Comparison of ENCODE assay signal across 28 mouse cellular contexts in the genomic region with DNA sequence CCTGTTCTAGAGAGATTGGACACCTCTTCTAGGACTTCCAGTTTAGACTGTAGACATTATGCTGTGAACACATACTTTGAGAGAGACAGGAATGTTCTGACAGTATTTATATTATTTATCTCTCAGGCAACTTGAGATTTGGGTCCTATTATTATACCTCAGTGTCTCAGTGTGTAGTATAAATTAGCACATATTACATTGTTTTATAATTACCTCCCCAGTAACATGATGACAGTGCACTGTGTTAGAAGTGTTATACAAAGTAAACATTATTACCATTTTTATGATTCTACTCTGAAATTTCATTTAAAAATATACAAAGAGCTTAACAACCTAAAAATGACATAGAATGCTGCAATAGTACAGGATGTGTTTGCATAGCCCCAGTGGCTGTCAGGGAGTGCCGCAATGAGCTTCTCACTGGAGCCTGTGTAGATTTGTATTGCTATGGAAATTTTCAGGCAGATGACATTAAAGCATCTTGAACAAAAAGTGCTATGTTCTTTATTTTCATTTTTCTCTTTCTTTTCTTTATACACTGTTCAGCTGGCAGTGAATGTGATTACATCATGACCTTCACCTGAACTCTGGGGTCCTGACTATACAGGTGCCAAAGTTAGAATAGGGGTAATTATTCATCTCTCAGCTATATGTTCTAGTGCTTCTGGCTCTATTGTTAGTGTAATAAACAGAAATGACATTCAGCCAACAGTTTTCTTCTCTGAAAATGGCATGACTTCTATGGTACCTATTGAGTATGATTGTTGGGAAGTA.
"Had no signal": no experiment of that assay in that cellular context is flagged by ENCODE, and none has a peak within 500 bp of the region (broad histone marks: within the 10 kb centered on the region; RNA-seq: fewer than 3 reads in every experiment).

No protein-coding gene starts in this region.

- DNase-seq: gastrocnemius, adult 2 months; gastrocnemius, postnatal 10 days; gastrocnemius, postnatal 25 days; heart, adult 18-20 months; heart, postnatal 10 days; heart, postnatal 4 days; kidney, adult 11 months; kidney, adult 2 months; kidney, adult 9 months; kidney, postnatal 14 days; kidney, postnatal 36 days; layer of hippocampus, adult 9-11 months; layer of hippocampus, postnatal 36 days; left cerebral cortex, postnatal 4 days; lung, adult 18-20 months had no signal

- H3K9me3 ChIP-seq: heart, embryonic 10.5 days; heart, embryonic 12.5 days; hindbrain, embryonic 10.5 days; hindbrain, embryonic 13.5 days; hindbrain, embryonic 15.5 days; kidney, embryonic 15.5 days; limb, embryonic 13.5 days; limb, embryonic 15.5 days; liver, embryonic 12.5 days had no signal

- H3K27ac ChIP-seq: gastrocnemius, adult 2 months; heart, embryonic 10.5 days; hindbrain, embryonic 10.5 days; hindbrain, embryonic 13.5 days; hindbrain, embryonic 15.5 days; hindbrain, postnatal 0 days; kidney, postnatal 0 days; limb, embryonic 13.5 days; limb, embryonic 15.5 days; liver, embryonic 12.5 days; liver, embryonic 14.5 days had no signal

- H3K4me2 ChIP-seq: heart, embryonic 12.5 days; hindbrain, embryonic 13.5 days; hindbrain, embryonic 15.5 days; kidney, embryonic 15.5 days; limb, embryonic 13.5 days; limb, embryonic 15.5 days; liver, embryonic 12.5 days had no signal

- ATAC-seq: hindbrain, postnatal 0 days; intestine, embryonic 16.5 days; liver, embryonic 12.5 days had no signal

- H3K4me1 ChIP-seq: heart, embryonic 10.5 days; heart, embryonic 12.5 days; hindbrain, embryonic 10.5 days; hindbrain, embryonic 13.5 days; hindbrain, embryonic 15.5 days; limb, embryonic 13.5 days; limb, embryonic 15.5 days; liver, embryonic 12.5 days had no signal

- H3K36me3 ChIP-seq: heart, embryonic 10.5 days; heart, embryonic 12.5 days; hindbrain, embryonic 10.5 days; hindbrain, embryonic 13.5 days; hindbrain, embryonic 15.5 days; kidney, embryonic 15.5 days; limb, embryonic 13.5 days; limb, embryonic 15.5 days; liver, embryonic 12.5 days had no signal

- H3K27me3 ChIP-seq: heart, embryonic 12.5 days; hindbrain, embryonic 13.5 days; hindbrain, embryonic 15.5 days; kidney, embryonic 15.5 days; limb, embryonic 13.5 days; limb, embryonic 15.5 days; liver, embryonic 12.5 days had no signal

- H3K4me3 ChIP-seq: gastrocnemius, adult 2 months; heart, embryonic 10.5 days; heart, embryonic 12.5 days; hindbrain, embryonic 10.5 days; hindbrain, embryonic 13.5 days; hindbrain, embryonic 15.5 days; kidney, embryonic 15.5 days; limb, embryonic 13.5 days; limb, embryonic 15.5 days; liver, embryonic 12.5 days had no signal

- H3K9ac ChIP-seq: heart, embryonic 12.5 days; hindbrain, embryonic 13.5 days; hindbrain, embryonic 15.5 days; kidney, embryonic 15.5 days; limb, embryonic 13.5 days; limb, embryonic 15.5 days; liver, embryonic 12.5 days; liver, embryonic 14.5 days had no signal
